Mouse (Mus musculus): ENCODE data around the gene Unc79. TPM values are rescaled to one million over a fixed set of nuclear protein-coding genes. Genes with fewer than 3 reads are reported as not detected.
A peak's percentile ranks its signal among the peaks of the same experiment; 100 is the strongest.

Gene Unc79
- total RNA-seq (2014; rRNA removed; ENCODE audit: low replicate concordance) (0.19 TPM in 1 of 2 replicates, not detected in the other), polyA plus RNA-seq (2015; fragmentation: Nextera tagmentation; extraction: Ambion mirVana) (0.04 and 0.07 TPM in 2 replicates)

DNA sequence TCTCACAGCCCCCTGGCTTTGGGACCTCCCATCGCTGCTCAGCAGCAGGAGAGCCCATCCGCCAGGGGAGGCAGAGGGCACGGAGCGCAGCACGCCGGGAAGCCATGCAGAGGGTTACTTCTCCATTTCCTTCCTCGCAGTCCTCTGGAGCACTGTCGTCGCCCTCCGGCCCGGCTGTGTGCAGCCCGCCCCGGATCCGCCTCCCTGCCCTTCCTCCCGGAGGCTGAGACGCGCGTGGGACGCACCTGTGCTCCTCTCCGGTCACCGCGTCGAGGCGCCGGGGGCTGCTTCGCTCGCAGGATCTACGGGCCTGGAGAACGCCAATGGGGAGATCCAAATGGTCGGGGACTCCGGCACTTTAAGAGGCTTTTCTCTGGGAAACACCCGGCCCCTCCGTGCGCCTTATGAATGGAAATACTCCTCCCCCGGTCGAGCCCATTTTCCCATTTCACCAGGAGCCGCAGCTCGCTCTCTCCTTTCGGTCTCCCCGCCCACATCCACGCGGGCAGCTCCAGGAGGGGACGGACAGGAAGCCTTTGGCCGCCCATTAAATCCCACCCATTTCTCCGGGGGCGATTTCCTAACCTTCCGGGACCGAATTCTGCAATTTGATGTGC lies at the start of gene Unc79:
TSS of gene Unc79 (plus strand) at position 82 of the 617 bp plus-strand sequence.
- DNase-seq (ENCODE audit: low spot score) = peak; percentile 8
- Histone ChIP-seq H3K27me3 (ENCODE audit: control insufficient read depth, insufficient read depth, low read length) (peaks cover 14% of the 10 kb centered on the region), H3K9me3 (replicated peaks; ENCODE audit: control insufficient read depth, low read length) (no peaks in the 10 kb centered on the region), H3K9ac (replicated peaks; ENCODE audit: low read depth, low read length) (no peak within 1 kb of the TSS), H3K4me1 (ENCODE audit: control insufficient read depth, insufficient read depth) (peaks cover 16% of the 10 kb centered on the region; the same call in 1 of the 2 replicates), H3K4me2 (ENCODE audit: low read depth, low read length) (peak within 1 kb of the TSS; percentile 89), H3K4me3 (ENCODE audit: low read depth, low read length) (peak within 1 kb of the TSS; percentile 51), H3K36me3 (replicated peaks; ENCODE audit: control insufficient read depth, insufficient read depth, low read length) (no peaks in the 10 kb centered on the region), H3K27ac (ENCODE audit: low read depth) (no peak within 1 kb of the TSS)
- peak; percentile 47 for ATAC-seq (ENCODE audit: insufficient read depth, low read depth)
- under 1% methylated on average over 47 of the region's 48 CpGs for WGBS
- TF ChIP-seq EP300 (IDR thresholded peaks at IDR 0.05; ENCODE audit: low read depth) = no peak
- 0 out of 2 replicates have a peak, but pooled peaks have one; percentile 4 for TF ChIP-seq CTCF (IDR thresholded peaks at IDR 0.05; ENCODE audit: low read depth)

DNA sequence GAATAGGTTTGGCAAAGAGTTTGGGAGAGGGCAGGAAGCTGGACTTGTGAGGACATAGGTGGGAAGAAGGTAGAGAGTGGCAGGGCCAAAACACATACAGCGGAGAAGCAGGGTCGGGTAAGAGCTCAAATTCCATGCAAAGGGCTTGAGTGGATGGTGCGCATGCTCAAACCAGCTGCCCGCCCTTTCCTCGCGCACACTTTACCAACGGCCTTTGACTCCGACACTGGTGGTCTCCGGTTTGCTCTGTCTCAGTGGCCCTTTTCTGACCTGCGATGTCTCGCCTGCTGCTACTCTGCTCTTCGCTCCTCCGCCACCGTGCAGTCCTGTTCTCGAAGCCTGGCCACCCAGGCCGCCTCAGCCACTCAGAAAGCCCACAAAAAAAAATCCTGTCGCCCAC lies 49.6 kb upstream of the Unc79 start, which contains the start of gene Cox8c:
TSS of gene Cox8c (plus strand) at position 226 of the 400 bp plus-strand sequence.
- Histone ChIP-seq H3K4me3 (ENCODE audit: low read depth, low read length) (no peak within 1 kb of the TSS), H3K4me1 (ENCODE audit: control insufficient read depth, insufficient read depth) (no peaks in the 10 kb centered on the region), H3K27me3 (ENCODE audit: control insufficient read depth, insufficient read depth, low read length) (no peaks in the 10 kb centered on the region), H3K9me3 (replicated peaks; ENCODE audit: control insufficient read depth, low read length) (no peaks in the 10 kb centered on the region), H3K4me2 (ENCODE audit: low read depth, low read length) (no peak within 1 kb of the TSS), H3K9ac (replicated peaks; ENCODE audit: low read depth, low read length) (no peak within 1 kb of the TSS), H3K36me3 (replicated peaks; ENCODE audit: control insufficient read depth, insufficient read depth, low read length) (no peaks in the 10 kb centered on the region), H3K27ac (ENCODE audit: low read depth) (no peak within 1 kb of the TSS)
- DNase-seq (ENCODE audit: low spot score) (no peak), ATAC-seq (ENCODE audit: insufficient read depth, low read depth) (no peak)
- WGBS = 85% methylated on average over 17 of the region's 17 CpGs
- TF ChIP-seq EP300 (IDR thresholded peaks at IDR 0.05; ENCODE audit: low read depth) = no peak
- TF ChIP-seq CTCF (IDR thresholded peaks at IDR 0.05; ENCODE audit: low read depth) = no peak

DNA sequence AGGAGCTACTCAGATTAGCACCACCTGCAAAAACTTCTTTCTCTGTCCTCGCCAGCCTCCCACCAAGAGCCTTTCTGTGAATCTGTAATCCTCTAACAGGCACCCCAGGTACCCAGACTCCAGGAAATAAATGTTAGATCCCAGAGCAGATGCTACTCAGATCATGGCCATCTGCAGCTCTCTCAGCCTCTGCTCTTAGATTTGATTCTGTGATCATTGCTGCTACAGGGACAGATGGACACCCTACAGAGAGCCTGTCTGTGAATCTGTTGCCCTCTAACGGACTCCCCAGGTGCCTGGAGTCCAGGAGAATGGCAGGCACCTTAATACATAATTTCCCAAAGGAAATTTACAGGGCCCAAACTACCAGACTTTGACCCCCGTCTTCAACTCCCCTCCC lies 40.5 kb upstream of the Unc79 start:
- DNase-seq (ENCODE audit: low spot score) (no peak), ATAC-seq (ENCODE audit: insufficient read depth, low read depth) (no peak)

DNA sequence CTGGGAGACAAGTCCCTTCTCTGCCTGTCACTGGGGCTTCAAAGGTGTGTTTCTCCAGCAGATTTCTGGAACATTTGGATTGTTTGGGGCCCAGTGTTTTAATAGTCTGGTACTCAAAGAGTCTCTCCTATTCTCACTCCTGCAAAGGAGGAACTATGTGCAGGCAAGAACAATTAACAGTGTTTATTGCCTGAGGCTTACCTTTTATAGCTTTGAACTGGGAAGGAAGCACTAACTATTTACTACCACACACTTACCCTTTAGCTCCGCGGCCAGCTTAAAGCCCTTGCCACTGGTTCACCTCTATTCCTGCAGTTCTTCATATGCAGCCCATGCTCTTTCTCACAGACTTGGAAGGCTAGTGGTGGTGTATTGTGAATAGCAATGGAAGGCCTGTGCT lies 32.6 kb upstream of the Unc79 start:
- TF ChIP-seq EP300 (IDR thresholded peaks at IDR 0.05; ENCODE audit: low read depth) = no peak
- no peak for TF ChIP-seq CTCF (IDR thresholded peaks at IDR 0.05; ENCODE audit: low read depth)

More for the DNA sequence above, 40.5 kb upstream of the Unc79 start:
- no peak overlapping the region for H3K4me3 ChIP-seq (ENCODE audit: low read depth, low read length)
- no peaks in the 10 kb centered on the region for H3K27me3 ChIP-seq (ENCODE audit: control insufficient read depth, insufficient read depth, low read length)
- H3K27ac ChIP-seq (ENCODE audit: low read depth) = no peak overlapping the region
- WGBS = 43% methylated on average over 3 of the region's 3 CpGs
- no peak overlapping the region for H3K9ac ChIP-seq (replicated peaks; ENCODE audit: low read depth, low read length)
- no peak overlapping the region for H3K4me2 ChIP-seq (ENCODE audit: low read depth, low read length)
- H3K36me3 ChIP-seq (replicated peaks; ENCODE audit: control insufficient read depth, insufficient read depth, low read length) = no peaks in the 10 kb centered on the region
- no peaks in the 10 kb centered on the region for H3K9me3 ChIP-seq (replicated peaks; ENCODE audit: control insufficient read depth, low read length)
- no peaks in the 10 kb centered on the region for H3K4me1 ChIP-seq (ENCODE audit: control insufficient read depth, insufficient read depth)
- no peak for TF ChIP-seq EP300 (IDR thresholded peaks at IDR 0.05; ENCODE audit: low read depth)
- TF ChIP-seq CTCF (IDR thresholded peaks at IDR 0.05; ENCODE audit: low read depth) = no peak

DNA sequence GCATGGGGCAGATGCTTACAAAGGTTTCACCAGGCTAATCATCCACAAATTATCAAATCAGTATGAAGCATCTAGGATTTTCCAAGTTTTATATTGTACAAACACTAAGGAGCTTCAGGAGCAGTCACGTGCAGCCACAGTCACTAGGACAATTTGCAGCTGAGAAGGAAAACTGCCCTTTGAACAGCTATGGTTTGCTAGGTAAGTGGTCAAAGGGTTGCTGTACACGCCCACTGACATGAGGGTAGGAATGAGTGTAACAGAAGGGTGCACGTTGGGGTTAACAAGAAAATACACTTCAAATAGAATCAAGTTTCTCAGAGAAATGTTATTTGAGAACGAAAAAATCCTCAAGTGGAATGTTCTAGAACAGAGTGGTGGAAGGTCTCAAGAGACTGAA lies 18.9 kb upstream of the Unc79 start:
- DNase-seq (ENCODE audit: low spot score) = no peak

More for the DNA sequence above, 32.6 kb upstream of the Unc79 start:
- 84% methylated on average over 2 of the region's 2 CpGs for WGBS
- ATAC-seq (ENCODE audit: insufficient read depth, low read depth) = no peak
- no peaks in the 10 kb centered on the region for H3K4me1 ChIP-seq (ENCODE audit: control insufficient read depth, insufficient read depth)
- no peaks in the 10 kb centered on the region for H3K27me3 ChIP-seq (ENCODE audit: control insufficient read depth, insufficient read depth, low read length)
- H3K4me2 ChIP-seq (ENCODE audit: low read depth, low read length) = no peak overlapping the region
- no peak overlapping the region for H3K27ac ChIP-seq (ENCODE audit: low read depth)
- no peaks in the 10 kb centered on the region for H3K9me3 ChIP-seq (replicated peaks; ENCODE audit: control insufficient read depth, low read length)
- DNase-seq (ENCODE audit: low spot score) = no peak
- no peak overlapping the region for H3K4me3 ChIP-seq (ENCODE audit: low read depth, low read length)
- no peaks in the 10 kb centered on the region for H3K36me3 ChIP-seq (replicated peaks; ENCODE audit: control insufficient read depth, insufficient read depth, low read length)
- H3K9ac ChIP-seq (replicated peaks; ENCODE audit: low read depth, low read length) = no peak overlapping the region

More for the DNA sequence above, 18.9 kb upstream of the Unc79 start:
- ATAC-seq (ENCODE audit: insufficient read depth, low read depth) = no peak
- 72% methylated on average over 4 of the region's 4 CpGs for WGBS
- no peak overlapping the region for H3K9ac ChIP-seq (replicated peaks; ENCODE audit: low read depth, low read length)
- TF ChIP-seq CTCF (IDR thresholded peaks at IDR 0.05; ENCODE audit: low read depth) (no peak), EP300 (IDR thresholded peaks at IDR 0.05; ENCODE audit: low read depth) (no peak)
- no peak overlapping the region for H3K4me3 ChIP-seq (ENCODE audit: low read depth, low read length)
- no peak overlapping the region for H3K27ac ChIP-seq (ENCODE audit: low read depth)
- no peaks in the 10 kb centered on the region for H3K4me1 ChIP-seq (ENCODE audit: control insufficient read depth, insufficient read depth)
- no peaks in the 10 kb centered on the region for H3K36me3 ChIP-seq (replicated peaks; ENCODE audit: control insufficient read depth, insufficient read depth, low read length)
- no peaks in the 10 kb centered on the region for H3K9me3 ChIP-seq (replicated peaks; ENCODE audit: control insufficient read depth, low read length)
- no peaks in the 10 kb centered on the region for H3K27me3 ChIP-seq (ENCODE audit: control insufficient read depth, insufficient read depth, low read length)
- no peak overlapping the region for H3K4me2 ChIP-seq (ENCODE audit: low read depth, low read length)
